Mouse (Mus musculus): Measurements from ENCODE around the gene Mphosph9. TPM values are rescaled to one million over a fixed set of nuclear protein-coding genes. Genes with fewer than 3 reads are reported as not detected.
"Not testable (repeated sequence)": the region's sequence is repeated elsewhere in the genome, so short reads cannot be mapped to it uniquely, and the experiment has no call there.

Mphosph9 gene
- polyA plus RNA-seq, 1 experiment from 2014 or later: 4.2 TPM

DNA sequence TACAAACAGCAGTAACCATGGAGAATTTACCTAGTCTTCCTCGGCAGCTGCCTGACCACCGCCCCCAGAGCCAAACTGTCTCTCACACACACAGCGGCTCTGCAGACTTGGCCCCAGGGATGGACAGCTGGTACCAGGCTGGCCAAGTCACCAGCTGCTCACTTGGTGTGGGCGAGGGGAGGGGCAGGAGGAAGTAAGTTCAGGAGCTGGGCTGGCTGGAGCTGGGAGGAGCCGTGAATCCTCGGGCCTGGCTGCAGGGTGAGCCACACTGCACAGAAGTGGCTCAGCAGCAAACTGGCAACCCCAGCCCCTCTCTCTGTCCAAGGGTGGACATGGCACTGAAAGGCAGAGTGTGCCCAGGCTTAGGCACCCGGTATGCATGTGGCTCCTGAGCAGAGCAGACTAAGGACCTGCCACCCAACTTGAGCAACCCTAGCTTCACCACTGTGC is 23.4 kb upstream of the Mphosph9 start:
- 43% methylated on average over 7 of the region's 7 CpGs for WGBS (ENCODE audit: insufficient replicate concordance)
- no peaks in the 10 kb centered on the region for H3K9me3 ChIP-seq (replicated peaks; ENCODE audit: control insufficient read depth, low read length)
- no peak overlapping the region for H3K27ac ChIP-seq (ENCODE audit: low read length)
- H3K4me1 ChIP-seq (ENCODE audit: control insufficient read depth, low read depth, low read length): peaks cover 28% of the 10 kb centered on the region
- no peaks in the 10 kb centered on the region for H3K27me3 ChIP-seq (ENCODE audit: control insufficient read depth, insufficient read depth, low read depth, low read length)
- H3K4me3 ChIP-seq (ENCODE audit: low read depth, low read length): no peak overlapping the region
- ATAC-seq (ENCODE audit: low read depth): no peak
- H3K9ac ChIP-seq (ENCODE audit: low read depth, low read length): no peak overlapping the region
- peaks cover 18% of the 10 kb centered on the region for H3K36me3 ChIP-seq (ENCODE audit: control insufficient read depth, insufficient read depth)
- no peak overlapping the region for H3K4me2 ChIP-seq (ENCODE audit: low read depth, low read length)

GRCm38 (mm10) chr5:124350350-124350749 is 22.6 kb upstream of the Mphosph9 start:
- H3K4me1 ChIP-seq (ENCODE audit: control insufficient read depth, low read depth, low read length): peaks cover 28% of the 10 kb centered on the region
- H3K36me3 ChIP-seq (ENCODE audit: control insufficient read depth, insufficient read depth): peaks cover 18% of the 10 kb centered on the region
- H3K27ac ChIP-seq (ENCODE audit: low read length): no peak overlapping the region
- H3K27me3 ChIP-seq (ENCODE audit: control insufficient read depth, insufficient read depth, low read depth, low read length): no peaks in the 10 kb centered on the region
- WGBS (ENCODE audit: insufficient replicate concordance): 83% methylated on average over 2 of the region's 2 CpGs
- H3K9ac ChIP-seq (ENCODE audit: low read depth, low read length): no peak overlapping the region
- no peak overlapping the region for H3K4me3 ChIP-seq (ENCODE audit: low read depth, low read length)
- H3K9me3 ChIP-seq (replicated peaks; ENCODE audit: control insufficient read depth, low read length): no peaks in the 10 kb centered on the region
- no peak overlapping the region for H3K4me2 ChIP-seq (ENCODE audit: low read depth, low read length)
- ATAC-seq (ENCODE audit: low read depth): no peak

GRCm38 (mm10) chr5:124349196-124349595 is 21.4 kb upstream of the Mphosph9 start:
- H3K27me3 ChIP-seq (ENCODE audit: control insufficient read depth, insufficient read depth, low read depth, low read length): no peaks in the 10 kb centered on the region
- no peak overlapping the region for H3K27ac ChIP-seq (ENCODE audit: low read length)

DNA sequence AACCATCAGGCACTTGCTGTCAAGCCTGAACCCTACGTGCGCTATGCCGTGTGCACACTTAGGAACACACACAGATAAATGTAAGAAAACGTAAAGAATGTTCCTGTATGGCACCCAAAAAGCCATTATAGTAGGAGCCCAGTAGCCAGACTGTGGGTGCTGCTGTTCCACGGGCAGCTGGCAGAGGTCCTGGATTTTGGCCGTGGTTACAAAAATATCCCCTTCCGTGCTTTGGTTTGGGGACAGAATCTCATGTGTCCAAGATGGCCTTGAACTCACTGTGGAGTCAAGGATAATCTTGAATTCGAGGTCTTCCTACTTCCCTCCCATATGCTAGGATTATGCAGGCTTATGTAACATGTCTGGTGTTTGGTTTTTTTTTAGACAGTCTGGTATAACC is 15.1 kb upstream of the Mphosph9 start:
- H3K4me3 ChIP-seq (ENCODE audit: low read depth, low read length): no peak overlapping the region
- no peak for ATAC-seq (ENCODE audit: low read depth)
- H3K9ac ChIP-seq (ENCODE audit: low read depth, low read length): no peak overlapping the region
- H3K4me1 ChIP-seq (ENCODE audit: control insufficient read depth, low read depth, low read length): no peaks in the 10 kb centered on the region
- no peaks in the 10 kb centered on the region for H3K9me3 ChIP-seq (replicated peaks; ENCODE audit: control insufficient read depth, low read length)
- no peak overlapping the region for H3K27ac ChIP-seq (ENCODE audit: low read length)
- H3K4me2 ChIP-seq (ENCODE audit: low read depth, low read length): no peak overlapping the region
- H3K36me3 ChIP-seq (ENCODE audit: control insufficient read depth, insufficient read depth): peaks cover 3% of the 10 kb centered on the region
- H3K27me3 ChIP-seq (ENCODE audit: control insufficient read depth, insufficient read depth, low read depth, low read length): no peaks in the 10 kb centered on the region
- 76% methylated on average over 8 of the region's 8 CpGs for WGBS (ENCODE audit: insufficient replicate concordance)

More at GRCm38 (mm10) chr5:124349196-124349595, 21.4 kb upstream of the Mphosph9 start:
- no peak for ATAC-seq (ENCODE audit: low read depth)
- H3K36me3 ChIP-seq (ENCODE audit: control insufficient read depth, insufficient read depth): peaks cover 18% of the 10 kb centered on the region
- H3K4me1 ChIP-seq (ENCODE audit: control insufficient read depth, low read depth, low read length): peaks cover 25% of the 10 kb centered on the region
- no peak overlapping the region for H3K4me2 ChIP-seq (ENCODE audit: low read depth, low read length)
- no peaks in the 10 kb centered on the region for H3K9me3 ChIP-seq (replicated peaks; ENCODE audit: control insufficient read depth, low read length)
- WGBS (ENCODE audit: insufficient replicate concordance): 92% methylated on average over 17 of the region's 17 CpGs
- H3K9ac ChIP-seq (ENCODE audit: low read depth, low read length): no peak overlapping the region
- H3K4me3 ChIP-seq (ENCODE audit: low read depth, low read length): no peak overlapping the region

GRCm38 (mm10) chr5:124341753-124342339 is 14.1 kb upstream of the Mphosph9 start:
- ATAC-seq (ENCODE audit: low read depth); H3K4me2 ChIP-seq (ENCODE audit: low read depth, low read length); H3K9ac ChIP-seq (ENCODE audit: low read depth, low read length); H3K27ac ChIP-seq (ENCODE audit: low read length); H3K4me1 ChIP-seq (ENCODE audit: control insufficient read depth, low read depth, low read length); H3K4me3 ChIP-seq (ENCODE audit: low read depth, low read length); H3K9me3 ChIP-seq (replicated peaks; ENCODE audit: control insufficient read depth, low read length); H3K36me3 ChIP-seq (ENCODE audit: control insufficient read depth, insufficient read depth); H3K27me3 ChIP-seq (ENCODE audit: control insufficient read depth, insufficient read depth, low read depth, low read length): not testable (repeated sequence)
- WGBS (ENCODE audit: insufficient replicate concordance): 65% methylated on average over 6 of the region's 6 CpGs

DNA sequence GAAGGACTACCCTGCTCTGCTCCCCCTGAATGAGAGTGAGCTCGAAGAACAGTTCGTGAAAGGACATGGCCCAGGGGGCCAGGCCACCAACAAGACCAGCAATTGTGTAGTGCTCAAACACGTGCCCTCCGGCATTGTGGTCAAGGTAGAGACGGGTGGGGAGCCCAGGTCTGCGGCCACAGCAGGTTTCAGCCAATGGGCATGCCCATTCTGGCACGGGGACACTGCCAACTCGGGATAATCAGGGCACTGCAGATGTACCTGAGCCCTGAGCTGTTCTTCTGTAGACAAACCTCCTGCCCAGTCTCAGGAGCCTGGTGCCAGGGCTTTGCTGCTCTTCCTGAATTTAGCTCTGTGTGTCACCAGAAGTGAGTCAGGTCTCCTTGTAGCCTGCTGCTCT is 11.0 kb upstream of the Mphosph9 start:
- no peak overlapping the region for H3K27ac ChIP-seq (ENCODE audit: low read length)
- no peaks in the 10 kb centered on the region for H3K27me3 ChIP-seq (ENCODE audit: control insufficient read depth, insufficient read depth, low read depth, low read length)
- no peak for ATAC-seq (ENCODE audit: low read depth)
- H3K36me3 ChIP-seq (ENCODE audit: control insufficient read depth, insufficient read depth): no peaks in the 10 kb centered on the region
- no peak overlapping the region for H3K4me3 ChIP-seq (ENCODE audit: low read depth, low read length)
- no peak overlapping the region for H3K4me2 ChIP-seq (ENCODE audit: low read depth, low read length)
- no peak overlapping the region for H3K9ac ChIP-seq (ENCODE audit: low read depth, low read length)
- no peaks in the 10 kb centered on the region for H3K9me3 ChIP-seq (replicated peaks; ENCODE audit: control insufficient read depth, low read length)
- no peaks in the 10 kb centered on the region for H3K4me1 ChIP-seq (ENCODE audit: control insufficient read depth, low read depth, low read length)
- 70% methylated on average over 8 of the region's 8 CpGs for WGBS (ENCODE audit: insufficient replicate concordance)

DNA sequence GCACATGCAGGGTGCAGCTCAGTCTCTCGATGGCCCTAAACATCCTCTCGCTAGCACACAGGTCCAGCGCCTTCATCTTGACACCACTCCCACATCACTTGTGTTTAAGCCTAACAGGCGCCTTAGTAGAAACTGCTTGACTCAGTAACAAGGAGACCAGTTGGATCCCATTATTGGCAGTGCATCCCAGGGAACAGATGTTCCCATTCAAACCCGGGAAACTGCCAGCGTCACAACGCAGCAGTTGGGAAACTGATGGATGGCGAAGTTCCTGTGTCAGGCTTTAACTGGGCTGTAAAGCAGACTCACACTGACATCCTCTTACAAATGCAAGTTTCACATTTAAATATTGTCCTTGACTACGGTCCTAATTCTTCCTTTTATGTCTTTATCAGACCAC is 10.1 kb upstream of the Mphosph9 start:
- ATAC-seq (ENCODE audit: low read depth): no peak
- Histone ChIP-seq H3K9me3 (replicated peaks; ENCODE audit: control insufficient read depth, low read length) (no peaks in the 10 kb centered on the region), H3K4me3 (ENCODE audit: low read depth, low read length) (no peak overlapping the region), H3K4me1 (ENCODE audit: control insufficient read depth, low read depth, low read length) (no peaks in the 10 kb centered on the region), H3K27ac (ENCODE audit: low read length) (no peak overlapping the region), H3K9ac (ENCODE audit: low read depth, low read length) (no peak overlapping the region), H3K4me2 (ENCODE audit: low read depth, low read length) (no peak overlapping the region), H3K36me3 (ENCODE audit: control insufficient read depth, insufficient read depth) (no peaks in the 10 kb centered on the region), H3K27me3 (ENCODE audit: control insufficient read depth, insufficient read depth, low read depth, low read length) (no peaks in the 10 kb centered on the region)
- WGBS (ENCODE audit: insufficient replicate concordance): 77% methylated on average over 9 of the region's 9 CpGs

- H3K27me3 ChIP-seq (ENCODE audit: control insufficient read depth, insufficient read depth, low read depth, low read length): no peaks in the 10 kb centered on the region
- 82% methylated on average over 9 of the region's 9 CpGs for WGBS (ENCODE audit: insufficient replicate concordance)
- no peak overlapping the region for H3K4me2 ChIP-seq (ENCODE audit: low read depth, low read length)
- no peaks in the 10 kb centered on the region for H3K9me3 ChIP-seq (replicated peaks; ENCODE audit: control insufficient read depth, low read length)
- H3K4me3 ChIP-seq (ENCODE audit: low read depth, low read length): no peak overlapping the region
- H3K27ac ChIP-seq (ENCODE audit: low read length): no peak overlapping the region
- no peak for ATAC-seq (ENCODE audit: low read depth)
- no peaks in the 10 kb centered on the region for H3K4me1 ChIP-seq (ENCODE audit: control insufficient read depth, low read depth, low read length)
- H3K36me3 ChIP-seq (ENCODE audit: control insufficient read depth, insufficient read depth): no peaks in the 10 kb centered on the region
- H3K9ac ChIP-seq (ENCODE audit: low read depth, low read length): no peak overlapping the region
Observed at GRCm38 (mm10) chr5:124337103-124337502, 9.3 kb upstream of the Mphosph9 start.

DNA sequence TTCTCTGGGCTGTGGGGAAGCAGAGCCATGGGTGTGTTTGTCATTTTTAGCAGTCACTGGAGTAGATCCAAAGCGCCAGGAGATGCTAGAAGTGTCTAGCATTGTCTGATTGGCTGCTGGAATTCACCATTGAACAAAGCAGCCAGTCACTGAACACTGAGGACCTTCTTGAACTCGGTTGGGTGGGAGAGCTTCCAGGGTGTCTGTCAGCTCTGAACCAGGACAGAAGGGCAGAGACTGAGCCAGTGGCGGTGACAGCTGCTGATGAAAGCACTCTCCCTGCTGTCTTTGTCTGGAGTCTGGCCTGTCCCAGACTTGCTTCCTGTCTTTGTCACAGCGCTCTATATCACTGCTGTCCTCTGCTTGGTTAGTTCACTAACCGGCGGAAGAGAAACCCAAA is 6.6 kb upstream of the Mphosph9 start:
- no peak overlapping the region for H3K27ac ChIP-seq (ENCODE audit: low read length)
- ATAC-seq (ENCODE audit: low read depth): peak; percentile 21; the same call in 1 of the 2 replicates

More for the DNA sequence above, 6.6 kb upstream of the Mphosph9 start:
- no peaks in the 10 kb centered on the region for H3K27me3 ChIP-seq (ENCODE audit: control insufficient read depth, insufficient read depth, low read depth, low read length)
- no peak overlapping the region for H3K9ac ChIP-seq (ENCODE audit: low read depth, low read length)
- H3K4me2 ChIP-seq (ENCODE audit: low read depth, low read length): no peak overlapping the region
- H3K4me3 ChIP-seq (ENCODE audit: low read depth, low read length): no peak overlapping the region
- no peaks in the 10 kb centered on the region for H3K4me1 ChIP-seq (ENCODE audit: control insufficient read depth, low read depth, low read length)
- WGBS (ENCODE audit: insufficient replicate concordance): 57% methylated on average over 6 of the region's 6 CpGs
- H3K36me3 ChIP-seq (ENCODE audit: control insufficient read depth, insufficient read depth): no peaks in the 10 kb centered on the region
- H3K9me3 ChIP-seq (replicated peaks; ENCODE audit: control insufficient read depth, low read length): no peaks in the 10 kb centered on the region
